Mouse (Mus musculus) hindbrain, postnatal 0 days (tissue): ENCODE results near the gene Manbal. TPM values are rescaled to one million over a fixed set of nuclear protein-coding genes. Genes with fewer than 3 reads are reported as not detected.

Experiments
- ATAC-seq: fragments of 200-750 bp; cut with Nextera tagmentation; 2 replicates; pipeline ENCODE4 v1.8.0; 2017; ENCODE audit warnings: mild to moderate bottlenecking, moderate TSS enrichment, moderate library complexity
- DNase-seq: peaks from one replicate; pipeline ENCODE4 v3.0.0-alpha.2; 2015; ENCODE audit warnings: low spot score
- H3K27ac ChIP-seq: fragments of 300-500 bp; sonication (generic); 2 replicates; pipeline ENCODE4 v1.5.1; 2014; ENCODE audit warnings: mild to moderate bottlenecking
- H3K27me3 ChIP-seq: fragments of 300-500 bp; sonication (generic); 2 replicates; pipeline ENCODE4 v1.6.1; 2014; ENCODE audit warnings: low read length, mixed read lengths; ENCODE audit not compliant: insufficient read depth
- H3K36me3 ChIP-seq: fragments of 300-500 bp; sonication (generic); 2 replicates; pipeline ENCODE4 v1.6.1; 2014; ENCODE audit warnings: low read length, mixed read lengths; ENCODE audit not compliant: insufficient read depth
- H3K4me1 ChIP-seq: fragments of 300-500 bp; sonication (generic); 2 replicates; pipeline ENCODE4 v1.6.1; 2014; ENCODE audit warnings: antibody characterized with exemption, low read length, mixed read lengths; ENCODE audit not compliant: insufficient read depth
- H3K4me2 ChIP-seq: fragments of 300-500 bp; sonication (generic); 2 replicates; pipeline ENCODE4 v1.6.1; 2014; ENCODE audit warnings: low read depth, mild to moderate bottlenecking, low read length, moderate library complexity, mixed read lengths
- H3K4me3 ChIP-seq: fragments of 300-500 bp; sonication (generic); 2 replicates; pipeline ENCODE4 v1.5.1; 2014; ENCODE audit warnings: low read length
- H3K9ac ChIP-seq: fragments of 300-500 bp; sonication (generic); replicated peaks from 2 replicates; pipeline ENCODE4 v1.6.1; 2014; ENCODE audit warnings: mild to moderate bottlenecking, low read length, moderate library complexity, mixed read lengths
- H3K9me3 ChIP-seq: fragments of 300-500 bp; sonication (generic); 2 replicates; pipeline ENCODE4 v1.6.1; 2016; ENCODE audit warnings: low read length, mixed read lengths
- CTCF ChIP-seq: IDR thresholded peaks from 2 replicates; pipeline ENCODE4 v1.5.1; 2016; ENCODE audit warnings: antibody characterized with exemption, control low read depth, low read depth
- WGBS: fragments of 180-500 bp; shearing (Covaris S2); extraction: QIAGEN DNeasy Blood & Tissue Kit; methylation state at CpG from one replicate; pipeline ENCODE4 v1.1.7; 2014; 5-methylcytosine and 5-hydroxymethylcytosine counted together
- polyA plus RNA-seq: library from polyadenylated mRNA; unstranded; fragments of >200 nt; fragmentation: Nextera tagmentation; extraction: Ambion mirVana; gene quantifications from 2 replicates; pipeline ENCODE4 v1.2.1, GENCODE M21; 2015
- total RNA-seq: library from RNA; depleted of rRNA; stranded (reverse); fragments of >200 nt; gene quantifications from 2 replicates; pipeline ENCODE4 v1.2.3, GENCODE M21; 2014

Gene Manbal
- total and polyA plus RNA-seq, 2 experiments from 2014 or later, result 74.4 to 135 TPM

GRCm38 (mm10) chr2:157428351-157429139, 61.2 kb downstream of the Manbal start:
- no peak overlapping the region for H3K9ac ChIP-seq

GRCm38 (mm10) chr2:157429735-157430134, 62.3 kb downstream of the Manbal start:
- peak overlapping the region; percentile 45; the same call in 1 of the 2 replicates for H3K27ac ChIP-seq
- no peak for DNase-seq

More at GRCm38 (mm10) chr2:157428351-157429139, 61.2 kb downstream of the Manbal start:
- DNase-seq, result no peak
- no peak for TF ChIP-seq CTCF
- H3K9me3 ChIP-seq, result no peaks in the 10 kb centered on the region
- no peak overlapping the region for H3K27ac ChIP-seq
- WGBS, result 89% methylated on average over 13 of the region's 13 CpGs
- no peak overlapping the region for H3K4me3 ChIP-seq
- no peaks in the 10 kb centered on the region; the same call in 1 of the 2 replicates for H3K36me3 ChIP-seq
- ATAC-seq, result no peak
- H3K4me1 ChIP-seq, result peaks cover 47% of the 10 kb centered on the region
- no peaks in the 10 kb centered on the region for H3K27me3 ChIP-seq
- no peak overlapping the region for H3K4me2 ChIP-seq

GRCm38 (mm10) chr2:157430667-157431429, 63.5 kb downstream of the Manbal start:
- 0 out of 2 replicates have a peak, but pooled peaks have one; percentile 17 for TF ChIP-seq CTCF
- H3K27me3 ChIP-seq, result no peaks in the 10 kb centered on the region
- peak overlapping the region; percentile 79 for H3K27ac ChIP-seq
- no peak overlapping the region for H3K9ac ChIP-seq
- ATAC-seq (no peak), DNase-seq (no peak)
- H3K4me1 ChIP-seq, result peaks cover 47% of the 10 kb centered on the region
- no peak overlapping the region for H3K4me3 ChIP-seq
- H3K4me2 ChIP-seq, result no peak overlapping the region
- 69% methylated on average over 4 of the region's 4 CpGs for WGBS
- H3K9me3 ChIP-seq, result no peaks in the 10 kb centered on the region
- no peaks in the 10 kb centered on the region; the same call in 1 of the 2 replicates for H3K36me3 ChIP-seq

More at GRCm38 (mm10) chr2:157429735-157430134, 62.3 kb downstream of the Manbal start:
- 78% methylated on average over 7 of the region's 7 CpGs for WGBS
- H3K9me3 ChIP-seq, result no peaks in the 10 kb centered on the region
- no peaks in the 10 kb centered on the region for H3K27me3 ChIP-seq
- ATAC-seq, result no peak
- no peaks in the 10 kb centered on the region; the same call in 1 of the 2 replicates for H3K36me3 ChIP-seq
- no peak overlapping the region for H3K4me2 ChIP-seq
- H3K4me3 ChIP-seq, result no peak overlapping the region
- H3K9ac ChIP-seq, result no peak overlapping the region
- H3K4me1 ChIP-seq, result peaks cover 58% of the 10 kb centered on the region
- no peak for TF ChIP-seq CTCF

- Histone ChIP-seq H3K36me3 (peaks cover under 1% of the 10 kb centered on the region; the same call in 1 of the 2 replicates), H3K4me1 (peaks cover 37% of the 10 kb centered on the region), H3K9me3 (no peaks in the 10 kb centered on the region), H3K4me2 (no peak overlapping the region), H3K4me3 (no peak overlapping the region), H3K27ac (peak overlapping the region; percentile 79), H3K9ac (no peak overlapping the region), H3K27me3 (no peaks in the 10 kb centered on the region)
- TF ChIP-seq CTCF, result no peak
- no peak for DNase-seq
- 75% methylated on average over 5 of the region's 5 CpGs for WGBS
- ATAC-seq, result no peak
Measured at GRCm38 (mm10) chr2:157431912-157432311, 64.5 kb downstream of the Manbal start.

GRCm38 (mm10) chr2:157432476-157432875, 65.1 kb downstream of the Manbal start:
- Histone ChIP-seq H3K9me3 (no peaks in the 10 kb centered on the region), H3K36me3 (peaks cover 3% of the 10 kb centered on the region; the same call in 1 of the 2 replicates), H3K4me2 (no peak overlapping the region), H3K27ac (peak overlapping the region; percentile 79), H3K4me3 (no peak overlapping the region), H3K27me3 (no peaks in the 10 kb centered on the region), H3K4me1 (peaks cover 32% of the 10 kb centered on the region), H3K9ac (no peak overlapping the region)
- DNase-seq (peak; percentile 84), ATAC-seq (peak; percentile 67)
- 42% methylated on average over 9 of the region's 9 CpGs for WGBS
- no peak for TF ChIP-seq CTCF

GRCm38 (mm10) chr2:157434041-157434440, 66.6 kb downstream of the Manbal start:
- no peak for DNase-seq
- Histone ChIP-seq H3K9ac (peak overlapping the region; percentile 24; the same call in 1 of the 2 replicates), H3K27me3 (no peaks in the 10 kb centered on the region), H3K4me1 (peaks cover 29% of the 10 kb centered on the region), H3K4me2 (no peak overlapping the region), H3K4me3 (no peak overlapping the region), H3K27ac (peak overlapping the region; percentile 64; the same call in 1 of the 2 replicates), H3K9me3 (no peaks in the 10 kb centered on the region), H3K36me3 (peaks cover 6% of the 10 kb centered on the region; the same call in 1 of the 2 replicates)
- 41% methylated on average over 9 of the region's 9 CpGs for WGBS
- TF ChIP-seq CTCF, result no peak
- no peak for ATAC-seq
